Mouse (Mus musculus): ENCODE results near the gene Sox13. TPM values are rescaled to one million over a fixed set of nuclear protein-coding genes. Genes with fewer than 3 reads are reported as not detected.
A peak's percentile ranks its signal among the peaks of the same experiment; 100 is the strongest.

Sox13 gene
- polyA plus RNA-seq, 1 experiment = 1.6 TPM

DNA sequence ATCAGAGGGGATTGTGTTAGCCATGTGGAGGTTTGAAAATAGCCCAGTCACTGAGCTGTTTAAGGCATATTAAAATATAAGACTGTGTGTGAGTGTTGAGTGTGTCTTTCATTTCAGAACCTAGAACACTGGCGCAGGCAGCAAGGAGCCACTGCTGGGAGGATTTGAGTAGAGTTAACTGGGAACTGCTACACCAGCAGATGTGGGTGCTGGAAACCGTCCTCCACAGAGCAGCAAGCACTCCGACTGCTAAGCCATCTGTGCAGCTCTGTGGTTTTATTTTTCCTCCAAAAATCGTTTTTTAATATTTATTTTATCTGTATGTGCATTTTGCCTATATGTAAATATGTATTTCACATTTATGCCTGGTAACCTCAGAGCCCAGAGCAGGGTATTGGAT lies 29.5 kb downstream of the Sox13 start:
- Histone ChIP-seq H3K4me3 (ENCODE audit: insufficient read depth, low read length) (no peak overlapping the region), H3K4me1 (ENCODE audit: control insufficient read depth, insufficient read depth, low read length) (no peaks in the 10 kb centered on the region), H3K27ac (ENCODE audit: insufficient read depth, low read length) (no peak overlapping the region)
- no peak for TF ChIP-seq POLR2A (IDR thresholded peaks at IDR 0.05; ENCODE audit: low read depth, low read length)
- TF ChIP-seq CTCF (IDR thresholded peaks at IDR 0.05; ENCODE audit: borderline replicate concordance, insufficient read depth, low read length) = no peak

DNA sequence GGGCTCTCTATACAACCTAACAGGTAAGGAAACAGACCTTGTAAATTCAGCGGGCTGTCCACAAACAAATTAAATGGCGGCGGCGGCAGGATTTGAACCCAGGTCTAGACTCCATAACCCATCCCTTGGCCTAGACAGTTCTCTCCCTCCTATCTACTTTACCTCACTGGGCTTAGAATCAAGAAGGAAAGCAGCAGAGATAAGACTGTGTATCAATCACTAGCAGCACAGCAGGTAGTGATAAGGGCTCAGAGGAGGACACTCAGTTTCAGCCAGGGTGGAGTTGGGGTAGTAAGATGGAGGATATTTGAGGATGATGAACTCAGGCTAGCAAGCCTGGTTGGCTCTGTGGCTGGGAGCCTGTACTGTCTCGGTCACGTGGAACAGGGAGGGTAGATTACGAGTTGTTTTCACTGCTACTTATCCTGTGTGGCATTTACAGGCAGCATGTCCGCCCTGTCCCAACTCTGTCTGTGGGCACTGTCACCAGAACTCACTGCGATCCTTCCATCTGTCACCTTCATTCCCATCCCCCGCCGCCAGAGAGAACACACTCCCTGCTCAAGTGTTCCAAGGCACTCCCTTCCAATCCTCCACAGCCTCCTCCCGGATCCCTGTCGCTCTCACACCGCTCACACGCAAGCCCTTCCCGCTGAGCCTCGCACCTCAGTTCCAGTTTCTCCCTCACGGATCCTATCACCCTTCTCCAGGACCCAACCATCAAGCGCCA lies 36.5 kb downstream of the Sox13 start:
- no peak for TF ChIP-seq POLR2A (IDR thresholded peaks at IDR 0.05; ENCODE audit: low read depth, low read length)
- no peak for TF ChIP-seq CTCF (IDR thresholded peaks at IDR 0.05; ENCODE audit: borderline replicate concordance, insufficient read depth, low read length)
- Histone ChIP-seq H3K27ac (ENCODE audit: insufficient read depth, low read length) (no peak overlapping the region), H3K4me1 (ENCODE audit: control insufficient read depth, insufficient read depth, low read length) (no peaks in the 10 kb centered on the region), H3K4me3 (ENCODE audit: insufficient read depth, low read length) (no peak overlapping the region)

DNA sequence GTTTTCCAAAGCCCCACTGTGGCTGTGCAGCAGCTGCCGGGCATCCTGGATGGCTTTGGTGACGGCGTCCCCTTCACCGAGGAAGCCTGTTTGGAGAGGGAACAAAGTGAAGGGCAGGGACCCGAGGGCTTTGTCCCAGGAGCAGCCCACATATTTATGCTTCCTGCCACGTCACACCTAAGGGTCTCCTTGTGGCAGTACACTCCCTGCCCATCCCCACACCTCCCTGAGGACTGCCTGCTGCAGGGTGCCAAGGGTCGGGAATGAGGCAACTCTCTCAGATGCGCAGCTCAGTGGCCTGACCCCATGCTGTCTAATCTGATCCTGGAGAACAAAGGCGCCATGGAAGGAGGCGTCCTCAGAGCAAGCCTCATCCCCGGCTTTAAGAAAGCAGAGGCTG lies 38.0 kb downstream of the Sox13 start:
- no peak for TF ChIP-seq CTCF (IDR thresholded peaks at IDR 0.05; ENCODE audit: borderline replicate concordance, insufficient read depth, low read length)
- TF ChIP-seq POLR2A (IDR thresholded peaks at IDR 0.05; ENCODE audit: low read depth, low read length) = no peak
- Histone ChIP-seq H3K4me1 (ENCODE audit: control insufficient read depth, insufficient read depth, low read length) (no peaks in the 10 kb centered on the region), H3K4me3 (ENCODE audit: insufficient read depth, low read length) (no peak overlapping the region), H3K27ac (ENCODE audit: insufficient read depth, low read length) (no peak overlapping the region)

DNA sequence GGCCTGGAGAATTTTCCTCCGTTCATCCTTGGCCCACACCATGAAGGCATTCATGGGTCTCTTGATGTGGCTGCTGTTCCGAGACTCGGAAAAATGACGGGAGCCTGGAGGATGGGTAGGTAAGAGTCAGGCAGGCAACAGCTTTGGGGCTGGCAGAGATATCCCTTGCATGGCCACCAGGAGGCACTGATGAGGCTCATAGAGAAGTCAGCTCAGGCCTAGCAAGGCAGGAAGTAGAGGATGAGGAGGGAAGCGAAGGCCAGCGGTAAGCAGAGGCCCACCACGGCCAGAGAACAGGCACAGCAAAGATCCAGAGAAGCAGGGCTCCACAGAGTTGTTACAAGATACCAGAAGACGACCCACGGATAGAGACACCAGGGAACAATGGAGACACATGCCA lies 38.7 kb downstream of the Sox13 start:
- no peak overlapping the region for H3K27ac ChIP-seq (ENCODE audit: insufficient read depth, low read length)
- H3K4me1 ChIP-seq (ENCODE audit: control insufficient read depth, insufficient read depth, low read length) = no peaks in the 10 kb centered on the region
- TF ChIP-seq CTCF (IDR thresholded peaks at IDR 0.05; ENCODE audit: borderline replicate concordance, insufficient read depth, low read length) (peak; percentile 65; the same call in 1 of the 2 replicates), POLR2A (IDR thresholded peaks at IDR 0.05; ENCODE audit: low read depth, low read length) (no peak)
- H3K4me3 ChIP-seq (ENCODE audit: insufficient read depth, low read length) = no peak overlapping the region

DNA sequence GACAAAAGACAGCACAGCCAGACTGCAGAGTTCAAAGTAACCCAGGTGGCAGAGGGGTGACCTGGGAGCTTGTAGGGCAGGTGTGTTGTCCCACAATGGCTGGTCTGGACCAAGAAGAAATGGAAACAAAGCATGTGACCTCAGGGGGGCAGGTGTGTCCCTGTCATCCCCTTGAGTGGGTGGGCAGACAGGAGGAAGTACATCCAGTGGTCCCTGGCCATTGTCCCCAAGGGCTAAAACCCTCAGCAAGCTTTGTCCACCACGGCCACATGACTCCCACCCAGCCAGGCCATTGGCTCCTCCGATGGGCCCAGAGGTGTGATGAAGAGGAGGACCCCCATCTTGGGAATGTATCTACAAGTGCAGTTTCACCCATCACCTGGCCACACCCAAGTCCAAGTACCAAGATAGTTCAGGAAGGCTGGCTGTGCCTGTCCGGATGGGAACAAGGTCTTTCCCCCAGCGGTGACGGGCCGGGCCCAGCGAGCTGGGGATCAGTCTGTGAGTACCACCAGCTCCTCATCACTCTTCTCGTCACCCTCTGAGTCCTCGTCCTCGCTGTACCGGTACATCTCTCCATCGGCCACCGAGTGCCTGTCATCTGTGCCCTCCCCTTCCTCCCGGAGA lies 40.9 kb downstream of the Sox13 start:
- Histone ChIP-seq H3K4me3 (ENCODE audit: insufficient read depth, low read length) (no peak overlapping the region), H3K4me1 (ENCODE audit: control insufficient read depth, insufficient read depth, low read length) (no peaks in the 10 kb centered on the region), H3K27ac (ENCODE audit: insufficient read depth, low read length) (no peak overlapping the region)
- TF ChIP-seq POLR2A (IDR thresholded peaks at IDR 0.05; ENCODE audit: low read depth, low read length) = no peak
- no peak for TF ChIP-seq CTCF (IDR thresholded peaks at IDR 0.05; ENCODE audit: borderline replicate concordance, insufficient read depth, low read length)

DNA sequence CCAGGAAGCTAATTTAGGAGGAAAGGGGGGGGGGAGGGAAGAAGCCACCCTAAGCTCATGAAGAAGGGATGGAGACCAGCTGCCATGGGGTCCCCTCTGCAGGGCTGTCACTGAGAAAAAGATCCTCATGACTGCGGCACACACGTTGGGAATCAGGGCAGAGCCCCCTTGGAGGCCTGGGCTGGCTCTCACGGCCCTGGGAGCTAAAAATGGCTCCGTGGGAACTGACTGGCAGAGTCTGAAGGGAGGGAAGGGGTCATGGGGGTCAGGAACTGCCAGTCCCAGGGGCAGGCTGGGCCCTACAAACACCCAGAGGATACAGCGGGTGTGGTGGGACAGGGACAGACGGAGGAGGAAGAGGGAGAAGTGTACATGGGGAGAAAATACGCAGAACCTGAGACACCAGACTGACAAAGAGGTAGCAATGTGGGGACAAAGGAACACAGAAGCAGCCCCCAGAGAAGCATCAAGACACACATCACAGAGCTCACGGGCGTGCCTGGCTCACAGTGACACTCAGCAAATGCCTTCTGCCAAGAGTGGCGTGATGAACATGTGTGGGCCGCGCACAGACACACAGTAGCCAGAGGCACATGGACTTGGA lies 41.5 kb downstream of the Sox13 start:
- Histone ChIP-seq H3K4me3 (ENCODE audit: insufficient read depth, low read length) (no peak overlapping the region), H3K4me1 (ENCODE audit: control insufficient read depth, insufficient read depth, low read length) (no peaks in the 10 kb centered on the region), H3K27ac (ENCODE audit: insufficient read depth, low read length) (no peak overlapping the region)
- TF ChIP-seq CTCF (IDR thresholded peaks at IDR 0.05; ENCODE audit: borderline replicate concordance, insufficient read depth, low read length) (no peak), POLR2A (IDR thresholded peaks at IDR 0.05; ENCODE audit: low read depth, low read length) (no peak)

DNA sequence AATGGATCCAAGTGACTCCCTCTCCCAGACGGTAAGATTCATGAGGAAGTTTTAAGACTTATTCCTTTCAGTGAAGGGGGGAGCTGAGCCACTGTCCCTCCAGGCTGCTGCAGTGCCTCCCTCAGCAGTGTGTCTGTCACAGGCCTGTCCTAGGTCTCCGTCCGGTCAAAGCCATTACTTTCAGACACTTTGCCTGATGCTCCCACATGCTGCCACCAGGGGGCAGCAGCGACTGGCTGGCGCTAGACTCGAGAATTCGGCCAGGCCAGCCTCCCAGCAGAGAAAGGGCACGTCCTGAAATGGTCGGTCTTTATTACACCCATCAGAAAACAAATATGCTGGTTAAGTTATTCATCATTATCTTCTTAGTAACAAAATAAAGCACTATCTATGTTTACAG lies 42.2 kb downstream of the Sox13 start:
- Histone ChIP-seq H3K27ac (ENCODE audit: insufficient read depth, low read length) (no peak overlapping the region), H3K4me3 (ENCODE audit: insufficient read depth, low read length) (no peak overlapping the region), H3K4me1 (ENCODE audit: control insufficient read depth, insufficient read depth, low read length) (no peaks in the 10 kb centered on the region)
- TF ChIP-seq POLR2A (IDR thresholded peaks at IDR 0.05; ENCODE audit: low read depth, low read length) = no peak
- peak; percentile 94 for TF ChIP-seq CTCF (IDR thresholded peaks at IDR 0.05; ENCODE audit: borderline replicate concordance, insufficient read depth, low read length)

DNA sequence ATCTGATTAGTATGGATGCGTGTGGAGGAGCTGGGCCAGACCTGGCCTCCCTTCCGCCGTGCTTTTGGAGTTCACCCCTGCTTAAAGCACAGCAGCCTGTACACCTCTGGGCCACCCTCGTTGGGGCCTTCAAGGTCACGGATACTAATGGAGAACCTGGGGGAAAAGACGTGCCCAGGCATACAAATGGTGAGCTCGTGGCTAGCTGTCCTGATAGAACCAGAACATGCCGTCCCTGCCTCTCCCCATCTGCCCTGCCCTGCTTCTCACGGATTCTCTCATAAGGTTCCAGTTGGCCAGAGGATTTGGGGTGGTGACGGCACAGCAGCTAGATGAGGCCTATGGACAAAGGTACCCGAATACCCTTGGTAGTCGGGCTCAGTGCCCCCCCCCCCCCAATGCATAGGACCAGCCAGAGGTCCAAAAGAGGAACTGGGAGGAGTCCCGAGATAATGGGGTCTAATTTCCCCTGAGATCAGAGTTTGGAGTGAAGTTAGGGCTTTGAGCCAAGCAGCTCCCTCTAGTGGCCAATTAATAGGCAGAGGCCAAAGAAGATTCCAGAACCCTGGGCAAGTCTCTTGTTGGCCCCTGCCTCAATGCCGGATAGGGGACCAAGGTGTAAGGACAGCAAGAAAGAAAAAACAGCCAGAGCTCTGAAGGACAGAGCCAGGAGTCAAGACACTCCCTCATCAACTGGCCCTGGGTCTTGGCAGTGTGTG lies 43.7 kb downstream of the Sox13 start:
- Histone ChIP-seq H3K4me1 (ENCODE audit: control insufficient read depth, insufficient read depth, low read length) (no peaks in the 10 kb centered on the region), H3K4me3 (ENCODE audit: insufficient read depth, low read length) (no peak overlapping the region), H3K27ac (ENCODE audit: insufficient read depth, low read length) (no peak overlapping the region)
- TF ChIP-seq POLR2A (IDR thresholded peaks at IDR 0.05; ENCODE audit: low read depth, low read length) (no peak), CTCF (IDR thresholded peaks at IDR 0.05; ENCODE audit: borderline replicate concordance, insufficient read depth, low read length) (no peak)

DNA sequence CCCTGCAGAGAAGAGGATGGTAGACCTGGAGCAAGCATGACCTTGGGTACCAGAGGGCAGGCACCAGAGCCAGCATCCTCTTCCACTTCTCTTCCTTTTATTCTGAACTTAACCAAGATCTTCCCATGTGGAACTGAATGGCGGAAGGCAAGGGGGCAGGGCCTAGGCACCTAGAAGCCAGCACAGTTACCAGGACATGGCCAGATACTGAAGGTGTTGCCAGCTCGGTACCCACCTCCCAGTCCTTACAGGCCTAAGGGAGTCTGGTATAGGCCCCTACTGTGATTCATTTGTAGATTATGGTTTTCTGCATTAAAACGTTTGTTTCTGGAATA lies 44.2 kb downstream of the Sox13 start:
- TF ChIP-seq CTCF (IDR thresholded peaks at IDR 0.05; ENCODE audit: borderline replicate concordance, insufficient read depth, low read length) (no peak), POLR2A (IDR thresholded peaks at IDR 0.05; ENCODE audit: low read depth, low read length) (no peak)
- H3K27ac ChIP-seq (ENCODE audit: insufficient read depth, low read length) = no peak overlapping the region
- H3K4me3 ChIP-seq (ENCODE audit: insufficient read depth, low read length) = no peak overlapping the region
- H3K4me1 ChIP-seq (ENCODE audit: control insufficient read depth, insufficient read depth, low read length) = no peaks in the 10 kb centered on the region

All from embryonic fibroblast, embryonic 13.5 days (primary cell).